Mouse (Mus musculus): ENCODE data around the gene Litaf.

Gene Litaf

GRCm38 (mm10) chr16:11066833-11067191 lies 855 bp upstream of the Litaf start:
- DNase-seq (ENCODE audit: low read depth in 2 of 2, low spot score in 2 of 2), result no peak

- DNase-seq (ENCODE audit: low read depth in 2 of 2, low spot score in 2 of 2), result no peak
Measured at GRCm38 (mm10) chr16:11065431-11065830, 526 bp downstream of the Litaf start.

- DNase-seq (ENCODE audit: low read depth in 2 of 2, low spot score in 2 of 2), result no peak
Measured at GRCm38 (mm10) chr16:11064742-11065141, 1.2 kb downstream of the Litaf start.

GRCm38 (mm10) chr16:11064341-11064740 lies 1.6 kb downstream of the Litaf start:
- DNase-seq (ENCODE audit: low read depth in 2 of 2, low spot score in 2 of 2), result no peak

GRCm38 (mm10) chr16:11062794-11063721 lies 2.9 kb downstream of the Litaf start:
- no peak for DNase-seq (ENCODE audit: low read depth in 2 of 2, low spot score in 2 of 2)

GRCm38 (mm10) chr16:11060645-11061044 lies 5.3 kb downstream of the Litaf start, which contains the start of gene Snn:
Snn (plus strand) TSS chr16:11060945.
- DNase-seq (ENCODE audit: low read depth in 2 of 2, low spot score in 2 of 2), result no peak

GRCm38 (mm10) chr16:11055916-11056315 lies 10.0 kb downstream of the Litaf start:
- DNase-seq (ENCODE audit: low read depth in 2 of 2, low spot score in 2 of 2), result no peak

GRCm38 (mm10) chr16:11054871-11055270 lies 11.1 kb downstream of the Litaf start:
- no peak for DNase-seq (ENCODE audit: low read depth in 2 of 2, low spot score in 2 of 2)

GRCm38 (mm10) chr16:11054409-11054808 lies 11.5 kb downstream of the Litaf start:
- DNase-seq (ENCODE audit: low read depth in 2 of 2, low spot score in 2 of 2), result no peak

GRCm38 (mm10) chr16:11051134-11051533 lies 14.8 kb downstream of the Litaf start:
- DNase-seq (ENCODE audit: low read depth in 2 of 2, low spot score in 2 of 2), result no peak

- DNase-seq (ENCODE audit: low read depth in 2 of 2, low spot score in 2 of 2), result no peak
Measured at GRCm38 (mm10) chr16:11050226-11050625, 15.7 kb downstream of the Litaf start.

GRCm38 (mm10) chr16:11047130-11047529 lies 18.8 kb downstream of the Litaf start:
- no peak for DNase-seq (ENCODE audit: low read depth in 2 of 2, low spot score in 2 of 2)

- no peak for DNase-seq (ENCODE audit: low read depth in 2 of 2, low spot score in 2 of 2)
Measured at GRCm38 (mm10) chr16:11046437-11046836, 19.5 kb downstream of the Litaf start.

GRCm38 (mm10) chr16:11043239-11043638 lies 22.7 kb downstream of the Litaf start:
- no peak for DNase-seq (ENCODE audit: low read depth in 2 of 2, low spot score in 2 of 2)

- DNase-seq (ENCODE audit: low read depth in 2 of 2, low spot score in 2 of 2), result no peak
Measured at GRCm38 (mm10) chr16:11040603-11041002, 25.4 kb downstream of the Litaf start.

GRCm38 (mm10) chr16:11035790-11036431 lies 30.0 kb downstream of the Litaf start:
- DNase-seq (ENCODE audit: low read depth in 2 of 2, low spot score in 2 of 2), result peak; percentile 36 to 52

GRCm38 (mm10) chr16:11035273-11035672 lies 30.7 kb downstream of the Litaf start:
- no peak for DNase-seq (ENCODE audit: low read depth in 2 of 2, low spot score in 2 of 2)

- peak; percentile 76 to 84 for DNase-seq (ENCODE audit: low read depth in 2 of 2, low spot score in 2 of 2)
Measured at GRCm38 (mm10) chr16:11034193-11034803, 31.7 kb downstream of the Litaf start.

- no peak for DNase-seq (ENCODE audit: low read depth in 2 of 2, low spot score in 2 of 2)
Measured at GRCm38 (mm10) chr16:11031320-11031719, 34.6 kb downstream of the Litaf start.

GRCm38 (mm10) chr16:11030844-11031243 lies 35.1 kb downstream of the Litaf start:
- no peak for DNase-seq (ENCODE audit: low read depth in 2 of 2, low spot score in 2 of 2)

- no peak for DNase-seq (ENCODE audit: low read depth in 2 of 2, low spot score in 2 of 2)
Measured at GRCm38 (mm10) chr16:11028206-11028605, 37.8 kb downstream of the Litaf start.

GRCm38 (mm10) chr16:11024841-11025240 lies 41.1 kb downstream of the Litaf start:
- DNase-seq (ENCODE audit: low read depth in 2 of 2, low spot score in 2 of 2), result no peak
